Mouse (Mus musculus) bone marrow macrophage, adult 2 months (primary cell): ENCODE results near the gene Hnrnpa2b1. TPM values are rescaled to one million over a fixed set of nuclear protein-coding genes. Genes with fewer than 3 reads are reported as not detected.
"Not testable (repeated sequence)": the region's sequence is repeated elsewhere in the genome, so short reads cannot be mapped to it uniquely, and the experiment has no call there.

Experiments
- H3K27ac ChIP-seq: 2 replicates; pipeline ENCODE4 v1.5.1; 2012; ENCODE audit warnings: low read depth, low read length; ENCODE audit not compliant: insufficient read depth
- H3K4me1 ChIP-seq: 2 replicates; pipeline ENCODE4 v1.6.1; 2012; ENCODE audit warnings: low read length; ENCODE audit not compliant: control insufficient read depth, insufficient read depth
- H3K4me3 ChIP-seq: 2 replicates; pipeline ENCODE4 v1.5.1; 2012; ENCODE audit warnings: mild to moderate bottlenecking, low read length, moderate library complexity; ENCODE audit not compliant: insufficient read depth
- CTCF ChIP-seq: IDR thresholded peaks from 2 replicates; pipeline ENCODE4 v1.5.1; 2012; ENCODE audit warnings: low read depth, mild to moderate bottlenecking, low read length, moderate library complexity
- POLR2A ChIP-seq: IDR thresholded peaks from 2 replicates; pipeline ENCODE4 v1.6.1; 2012; ENCODE audit warnings: mild to moderate bottlenecking, low read depth, low read length, borderline replicate concordance
- polyA plus RNA-seq: library from polyadenylated mRNA; stranded (reverse); fragments of >200 nt; gene quantifications from 2 replicates; pipeline ENCODE4 v1.2.4, GENCODE M21; 2012; ENCODE audit not compliant: missing spikeins, insufficient read depth, insufficient read length

Hnrnpa2b1 gene
- polyA plus RNA-seq, 1 experiment = 726 TPM

DNA sequence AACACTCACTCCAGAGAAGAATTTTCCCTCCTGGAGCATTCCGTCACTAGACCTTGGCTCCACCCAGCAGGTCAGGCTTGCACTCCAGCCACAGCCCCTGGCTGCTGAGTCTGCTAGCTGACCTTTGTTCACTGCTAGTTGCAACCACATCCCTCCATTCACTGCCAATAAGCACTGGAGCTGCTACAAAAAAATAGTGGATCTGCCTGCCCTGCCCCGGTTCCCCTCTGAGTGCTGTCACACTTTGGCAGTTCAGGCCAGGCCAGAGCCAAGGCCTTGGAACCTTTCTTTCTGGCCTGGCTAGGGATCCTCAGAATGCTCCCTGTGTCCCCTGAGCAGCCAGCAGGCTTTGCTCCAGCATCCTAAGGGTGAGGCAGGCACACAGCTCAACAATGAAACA, 20.1 kb upstream of the Hnrnpa2b1 start:
- H3K4me3 ChIP-seq = no peak overlapping the region
- no peak overlapping the region for H3K27ac ChIP-seq
- no peak for TF ChIP-seq CTCF
- no peak for TF ChIP-seq POLR2A
- no peaks in the 10 kb centered on the region for H3K4me1 ChIP-seq

DNA sequence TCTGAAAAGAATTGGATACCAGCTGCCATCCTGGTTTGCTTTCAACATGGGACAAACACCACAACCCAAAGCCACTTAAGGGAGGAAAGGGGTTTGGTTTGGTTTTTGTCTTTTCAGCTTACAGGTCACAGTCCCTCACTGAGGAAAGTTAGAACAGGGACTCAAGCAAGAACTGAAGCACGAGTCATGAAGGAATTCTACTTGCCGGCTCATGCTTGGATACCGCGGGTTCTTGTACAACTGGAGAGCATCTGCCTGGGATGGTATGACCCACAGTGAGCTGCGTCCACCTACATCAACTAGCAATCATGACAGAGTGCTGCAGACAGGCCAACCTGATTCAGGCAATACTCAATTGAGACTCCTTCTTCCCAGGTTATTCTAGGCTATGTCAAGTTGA, 17.0 kb upstream of the Hnrnpa2b1 start:
- Histone ChIP-seq H3K4me3 (no peak overlapping the region), H3K27ac (no peak overlapping the region), H3K4me1 (no peaks in the 10 kb centered on the region)
- no peak for TF ChIP-seq POLR2A
- no peak for TF ChIP-seq CTCF

DNA sequence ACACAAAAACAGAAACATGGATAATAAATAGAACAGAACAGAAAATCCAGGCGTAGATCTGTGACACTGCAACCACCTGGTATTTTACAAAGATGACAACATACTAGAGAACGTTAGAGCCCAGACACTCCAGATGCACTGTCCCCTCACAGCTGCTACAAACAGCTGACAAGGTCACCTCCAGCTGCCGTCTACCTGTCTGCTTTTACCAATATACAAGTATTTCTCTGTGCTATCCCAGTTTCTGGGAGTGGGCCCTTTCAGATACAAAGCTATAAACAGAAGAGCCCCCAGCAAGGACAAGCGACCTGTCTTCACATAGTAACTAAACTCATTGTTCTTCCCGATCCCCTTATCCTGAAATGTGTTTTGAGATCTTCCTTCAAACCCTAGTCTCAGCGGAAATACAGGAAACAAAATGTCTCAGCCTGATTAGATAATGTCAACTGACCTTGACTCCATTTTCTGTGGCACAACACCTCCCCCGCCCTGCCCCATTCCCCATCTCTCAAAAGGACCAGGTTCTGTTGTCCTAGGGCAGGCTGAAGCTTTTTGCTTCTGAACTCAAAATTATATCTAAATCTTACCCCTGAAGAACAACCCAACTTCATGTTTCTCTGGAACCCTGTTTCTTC, 16.5 kb upstream of the Hnrnpa2b1 start:
- Histone ChIP-seq H3K4me3 (no peak overlapping the region), H3K27ac (no peak overlapping the region), H3K4me1 (no peaks in the 10 kb centered on the region)
- no peak for TF ChIP-seq CTCF
- no peak for TF ChIP-seq POLR2A

DNA sequence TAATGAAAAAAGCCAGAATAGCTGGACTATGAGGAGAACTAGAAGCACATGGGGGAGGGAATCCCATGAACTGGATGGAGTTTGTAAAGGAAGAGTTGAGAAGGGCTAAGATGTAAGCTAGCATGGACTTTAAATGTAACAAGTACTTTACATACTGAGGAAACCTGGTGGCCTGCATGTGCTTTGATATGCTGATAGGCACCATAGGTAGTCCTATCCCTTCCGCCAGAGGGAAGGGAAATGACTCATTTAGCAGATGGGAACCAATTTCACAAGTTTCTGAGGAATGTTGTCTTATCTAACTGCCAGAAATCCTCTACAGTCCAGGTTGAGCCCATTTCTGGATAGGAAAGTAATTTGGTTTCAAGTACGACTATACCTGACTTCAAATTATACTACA, 16.0 kb upstream of the Hnrnpa2b1 start:
- no peak for TF ChIP-seq POLR2A
- no peak for TF ChIP-seq CTCF
- H3K4me1 ChIP-seq = no peaks in the 10 kb centered on the region
- no peak overlapping the region for H3K27ac ChIP-seq
- H3K4me3 ChIP-seq = no peak overlapping the region

DNA sequence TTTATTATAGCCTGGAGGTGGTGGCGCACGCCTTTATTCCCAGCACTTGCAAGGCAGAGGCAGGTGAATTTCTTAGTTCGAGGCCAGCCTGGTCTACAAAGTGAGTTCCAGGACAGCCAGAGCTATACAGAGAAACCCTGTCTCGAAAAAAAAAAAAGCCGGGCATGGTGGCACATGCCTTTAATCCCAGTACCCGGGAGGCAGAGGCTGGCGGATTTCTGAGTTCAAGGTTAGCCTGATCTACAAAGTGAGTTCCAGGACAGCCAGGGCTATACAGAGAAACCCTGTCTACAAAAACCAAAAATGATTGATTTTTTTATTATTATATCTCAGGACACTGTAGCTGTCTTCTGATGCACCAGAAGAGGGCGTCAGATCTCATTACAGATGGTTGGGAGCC, 14.9 kb upstream of the Hnrnpa2b1 start:
- H3K27ac ChIP-seq, H3K4me1 ChIP-seq, H3K4me3 ChIP-seq: not testable (repeated sequence)

DNA sequence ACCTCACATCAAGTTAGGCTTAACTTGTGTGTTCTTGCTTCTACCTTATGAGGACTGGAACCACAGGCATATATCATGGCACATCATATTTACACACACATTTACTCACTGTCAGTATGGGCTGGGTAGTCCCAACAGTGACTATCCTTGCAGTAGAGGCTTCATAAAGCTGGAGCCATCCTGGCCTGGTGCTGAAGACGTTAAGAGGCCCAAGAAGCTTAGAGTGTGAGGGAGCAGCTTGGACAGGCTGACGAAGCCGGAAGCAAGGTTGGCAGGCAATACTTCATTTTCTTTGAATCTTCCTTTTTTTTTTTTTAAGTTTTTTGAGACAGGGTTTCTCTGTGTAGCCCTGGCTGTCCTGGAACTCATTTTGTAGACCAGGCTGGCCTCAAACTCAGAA, 14.2 kb upstream of the Hnrnpa2b1 start:
- TF ChIP-seq POLR2A (no peak), CTCF (no peak)
- Histone ChIP-seq H3K27ac (no peak overlapping the region), H3K4me1 (no peaks in the 10 kb centered on the region), H3K4me3 (no peak overlapping the region)

DNA sequence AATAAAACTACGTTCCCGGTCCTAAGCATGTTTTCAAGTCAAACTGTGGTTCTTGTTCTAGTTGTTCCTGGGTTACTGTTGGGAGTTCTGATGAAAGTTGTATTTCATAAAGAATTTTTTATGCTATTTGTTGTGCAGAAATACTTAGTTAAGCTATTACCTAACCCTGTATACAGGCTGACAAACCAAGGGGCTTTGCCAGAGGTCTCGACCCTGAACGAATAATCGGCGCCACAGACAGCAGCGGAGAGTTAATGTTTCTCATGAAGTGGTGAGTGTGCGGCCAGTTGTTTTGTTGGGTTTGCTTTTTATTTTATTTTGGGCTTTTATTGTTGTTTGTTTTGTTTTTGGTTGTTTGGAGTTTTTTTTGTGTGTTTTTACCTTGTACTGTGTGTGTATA, 11.9 kb upstream of the Hnrnpa2b1 start:
- Histone ChIP-seq H3K4me3 (no peak overlapping the region), H3K4me1 (no peaks in the 10 kb centered on the region), H3K27ac (no peak overlapping the region)
- TF ChIP-seq CTCF (no peak), POLR2A (no peak)

DNA sequence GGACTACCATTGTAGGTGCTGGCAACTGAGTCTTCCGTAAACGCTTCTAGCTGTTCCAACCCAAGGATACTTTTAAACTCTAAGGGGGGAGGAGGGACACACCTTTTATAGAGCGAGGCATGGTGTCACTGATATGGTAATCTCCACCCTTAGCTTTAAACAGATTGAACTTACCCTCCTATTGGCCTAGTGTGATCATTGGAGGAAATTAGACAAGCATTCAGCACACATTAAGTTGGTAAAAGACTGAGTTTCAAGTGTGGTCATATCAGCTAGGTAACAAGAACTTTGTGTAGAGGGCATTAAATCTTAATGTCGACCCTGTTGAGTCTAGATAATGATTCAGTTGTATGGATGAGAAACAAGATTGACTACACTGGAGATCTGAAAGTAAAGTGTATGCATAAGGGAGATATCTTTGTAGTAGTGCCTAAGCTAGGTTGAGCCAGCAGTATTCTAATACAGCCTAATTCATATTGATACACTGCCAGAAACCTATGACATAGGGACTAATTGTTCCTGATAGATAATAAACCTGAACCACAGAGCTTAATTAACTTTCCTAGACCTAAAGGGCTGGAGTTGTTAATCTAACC, 9.5 kb upstream of the Hnrnpa2b1 start:
- H3K27ac ChIP-seq = no peak overlapping the region
- TF ChIP-seq POLR2A = no peak
- no peak overlapping the region for H3K4me3 ChIP-seq
- no peaks in the 10 kb centered on the region for H3K4me1 ChIP-seq

DNA sequence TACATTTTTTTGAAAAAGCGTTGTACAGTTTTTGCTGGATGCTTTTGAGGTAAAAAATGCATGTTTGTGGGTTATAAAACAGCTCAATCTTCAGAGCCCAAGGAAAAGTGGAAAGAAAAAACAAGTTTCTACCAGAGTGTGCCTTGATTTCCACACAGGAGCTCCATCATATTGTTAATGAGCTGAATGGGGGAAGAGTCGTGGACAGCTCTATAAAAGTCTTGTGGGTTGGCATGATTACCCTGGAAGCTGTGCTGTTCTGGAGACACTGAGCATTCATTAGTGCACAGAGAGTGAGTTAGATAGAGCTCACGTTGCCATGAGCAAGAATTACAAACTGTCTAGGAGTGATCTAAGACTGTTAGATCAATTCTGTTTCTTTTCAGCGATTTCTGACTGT, 2.5 kb upstream of the Hnrnpa2b1 start:
- H3K27ac ChIP-seq = no peak overlapping the region
- TF ChIP-seq POLR2A (no peak), CTCF (no peak)
- peaks cover 11% of the 10 kb centered on the region for H3K4me1 ChIP-seq
- peak overlapping the region; percentile 48; the same call in 1 of the 2 replicates for H3K4me3 ChIP-seq

DNA sequence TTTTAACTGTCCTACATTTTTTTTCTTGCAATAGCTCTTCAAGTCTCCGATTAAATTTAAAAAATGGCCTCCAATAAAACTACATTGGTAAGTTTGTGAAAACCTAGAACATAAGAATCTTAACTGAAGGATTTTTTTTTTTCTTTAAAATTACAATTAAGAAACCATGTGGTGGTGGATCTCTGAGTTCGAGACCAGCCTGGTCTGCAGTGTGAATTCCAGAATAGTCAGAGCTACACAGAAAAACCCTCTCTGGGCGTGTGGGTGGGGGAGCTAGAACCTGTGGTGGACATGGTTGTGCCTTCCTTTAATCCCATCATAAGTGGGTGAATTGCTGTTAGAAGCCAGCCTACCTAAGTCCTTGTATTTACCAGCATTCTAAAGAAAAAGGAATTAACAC, 2.1 kb upstream of the Hnrnpa2b1 start:
- H3K4me3 ChIP-seq = peak overlapping the region; percentile 48
- H3K4me1 ChIP-seq = peaks cover 11% of the 10 kb centered on the region
- TF ChIP-seq POLR2A (no peak), CTCF (no peak)
- H3K27ac ChIP-seq = no peak overlapping the region

DNA sequence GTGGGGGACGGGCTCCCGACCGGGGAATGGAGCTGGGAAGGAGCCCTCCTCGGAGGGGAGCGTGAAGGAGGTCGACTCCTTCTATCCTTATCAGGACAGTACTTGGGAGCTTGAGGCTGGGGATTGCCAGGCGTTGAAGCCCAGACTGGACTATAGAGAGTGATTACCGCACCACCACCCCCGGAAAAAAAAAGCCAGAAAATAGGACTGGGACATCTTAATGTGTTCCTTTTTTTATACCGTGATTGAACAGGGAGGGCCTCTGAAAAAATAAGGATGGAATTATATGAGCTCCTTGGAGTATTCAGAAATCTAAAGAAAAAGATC, 1.4 kb upstream of the Hnrnpa2b1 start:
- TF ChIP-seq POLR2A = no peak
- TF ChIP-seq CTCF = no peak
- peak overlapping the region; percentile 78 for H3K27ac ChIP-seq
- H3K4me3 ChIP-seq = peak overlapping the region; percentile 74
- H3K4me1 ChIP-seq = peaks cover 11% of the 10 kb centered on the region
